Mouse (Mus musculus): ENCODE measurements around the gene Dock6.

DNA sequence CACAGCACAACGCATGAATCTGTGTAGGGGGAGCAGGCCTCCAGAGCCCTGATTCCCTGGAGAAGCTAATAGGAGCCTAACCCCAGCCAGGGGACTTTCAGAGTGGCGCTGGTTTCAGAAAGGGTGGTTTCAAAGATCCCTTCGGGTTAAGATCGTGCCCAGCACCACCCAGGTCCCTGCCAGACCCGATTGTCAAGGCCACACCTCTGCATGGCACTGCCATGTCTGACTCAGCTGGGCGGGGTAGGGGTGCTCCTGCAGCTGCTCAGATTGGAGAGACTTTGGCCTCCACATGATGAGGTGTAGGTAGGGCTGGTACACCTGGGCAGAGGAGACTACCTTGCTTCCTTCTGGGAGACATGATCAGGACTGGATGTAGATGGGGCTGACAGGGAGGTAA lies 2.5 kb upstream of the Dock6 start:
- no peak for TF ChIP-seq CTCF (IDR thresholded peaks at IDR 0.05; ENCODE audit: extremely low read depth, insufficient read depth, insufficient read length, insufficient replicate concordance)
- no peak for TF ChIP-seq POLR2A (IDR thresholded peaks at IDR 0.05; ENCODE audit: low read depth, low read length)
